ENCODE assay signal across 13 mouse cellular contexts in the genomic region with DNA sequence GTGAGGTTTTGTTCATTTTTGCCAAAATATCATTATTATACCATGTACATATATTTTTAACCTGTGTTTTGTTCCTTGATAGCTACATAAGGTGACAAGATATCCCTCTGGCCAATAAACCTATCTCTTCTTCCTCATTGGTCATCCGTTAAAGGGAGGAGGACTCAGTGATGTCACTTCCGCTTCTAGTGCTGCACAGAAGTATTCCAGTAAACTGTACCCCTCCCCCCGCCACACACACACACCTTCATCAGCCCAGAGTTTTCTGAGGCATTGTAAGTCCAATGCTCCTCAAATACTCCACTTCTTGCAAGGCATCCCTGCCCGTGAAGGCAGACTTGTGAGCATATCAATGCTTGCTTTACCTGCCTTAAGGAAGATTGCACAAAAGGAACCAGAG. TPM values are rescaled to one million over a fixed set of nuclear protein-coding genes. Genes with fewer than 3 reads are reported as not detected.
"Had no signal": no experiment of that assay in that cellular context is flagged by ENCODE, and none has a peak within 500 bp of the region (broad histone marks: within the 10 kb centered on the region; RNA-seq: fewer than 3 reads in every experiment).

No protein-coding gene starts in this region.

- H3K4me3 ChIP-seq: left cerebral cortex, adult 2 months; limb, embryonic 15.5 days; liver, embryonic 12.5 days; lung, embryonic 15.5 days; neural tube, embryonic 15.5 days had no signal

- H3K9me3 ChIP-seq: limb, embryonic 15.5 days; liver, embryonic 12.5 days; lung, embryonic 15.5 days; neural tube, embryonic 15.5 days had no signal

- H3K27ac ChIP-seq: left cerebral cortex, adult 2 months; limb, embryonic 15.5 days; liver, embryonic 12.5 days; lung, embryonic 15.5 days; macrophage; neural tube, embryonic 15.5 days; stomach, postnatal 0 days had no signal

- H3K27me3 ChIP-seq: liver, embryonic 12.5 days; lung, embryonic 15.5 days; neural tube, embryonic 15.5 days had no signal

- H3K9ac ChIP-seq: limb, embryonic 15.5 days; liver, embryonic 12.5 days; lung, embryonic 15.5 days; neural tube, embryonic 15.5 days had no signal

- DNase-seq: kidney, adult 2 months; kidney, postnatal 25 days; lung, postnatal 14 days; right cerebral cortex, adult 18-20 months; right cerebral cortex, postnatal 25 days had no signal

- H3K36me3 ChIP-seq: limb, embryonic 15.5 days; liver, embryonic 12.5 days; lung, embryonic 15.5 days; neural tube, embryonic 15.5 days had no signal

- H3K4me1 ChIP-seq: limb, embryonic 15.5 days; liver, embryonic 12.5 days had no signal

- H3K4me2 ChIP-seq: limb, embryonic 15.5 days; liver, embryonic 12.5 days; lung, embryonic 15.5 days; neural tube, embryonic 15.5 days had no signal

- ATAC-seq: intestine, embryonic 16.5 days; liver, embryonic 12.5 days had no signal

RNA-seq across cellular contexts. Expression of gene Id4, which starts 24.6 kb away (rescaled TPM):
- polyA plus RNA-seq: macrophage had no signal
